Mouse (Mus musculus) ES-Bruce4 (cell line): ENCODE data around the gene Srsf10.

Experiments used
- CTCF ChIP-seq: IDR thresholded peaks from one replicate; pipeline ENCODE4 v1.8.1; 2011; ENCODE audit warnings: low read depth, low read length
- EP300 ChIP-seq: IDR thresholded peaks from 2 replicates; pipeline ENCODE4 v1.6.1; 2011; ENCODE audit warnings: low read depth, low read length; ENCODE audit not compliant: insufficient read depth
- POLR2A ChIP-seq: IDR thresholded peaks from one replicate; pipeline ENCODE4 v1.8.1; 2011; ENCODE audit warnings: low read length; ENCODE audit not compliant: insufficient read depth

- TF ChIP-seq POLR2A (no peak), CTCF (no peak), EP300 (no peak)
Observed at GRCm38 (mm10) chr4:135854630-135855029, 917 bp upstream of the Srsf10 start.
